Mouse (Mus musculus): ENCODE data around the gene Ccr7. TPM values are rescaled to one million over a fixed set of nuclear protein-coding genes. Genes with fewer than 3 reads are reported as not detected.

Ccr7 gene
- polyA plus RNA-seq, 1 experiment, result 0.38 TPM

DNA sequence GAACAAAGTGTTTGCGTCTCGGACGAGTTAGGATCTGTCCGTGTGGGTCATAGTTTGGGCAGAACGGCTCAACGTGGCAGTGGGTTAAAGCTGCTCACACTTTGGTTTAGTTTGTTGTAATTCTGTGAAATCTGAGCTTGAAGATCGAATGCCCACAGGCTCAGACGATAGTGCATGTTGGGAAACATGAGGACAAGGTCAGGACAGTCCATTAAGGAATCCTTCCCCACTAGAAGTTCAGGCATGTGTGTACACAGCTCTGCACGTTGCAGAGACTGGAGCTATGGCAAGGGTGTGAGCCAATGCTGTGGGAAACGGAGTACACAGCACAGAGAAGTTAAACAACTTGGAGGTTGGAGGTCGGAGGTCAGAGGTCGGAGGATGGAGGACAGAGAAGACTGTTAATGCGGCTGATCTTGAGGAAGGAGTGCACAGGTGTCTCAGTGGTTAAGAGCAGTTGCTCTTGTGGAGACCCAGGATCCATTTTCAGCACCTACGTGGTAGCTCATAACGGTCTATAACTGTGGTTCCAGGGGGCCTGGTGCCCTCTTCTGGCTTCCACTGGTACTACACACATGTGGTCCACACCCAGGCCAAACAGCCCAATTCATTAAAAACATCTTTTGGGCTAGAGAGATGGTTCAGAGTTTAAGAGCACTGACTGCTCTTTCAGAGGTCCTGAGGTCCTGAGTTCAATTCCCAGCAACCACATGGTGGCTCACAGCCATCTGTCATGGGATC is 44.3 kb downstream of the Ccr7 start:
- no peak for TF ChIP-seq POLR2AphosphoS2 (IDR thresholded peaks at IDR 0.05; ENCODE audit: insufficient read length, low read depth)
- TF ChIP-seq E2F4 (IDR thresholded peaks at IDR 0.05; ENCODE audit: insufficient read depth), result no peak
- TF ChIP-seq TCF3 (IDR thresholded peaks at IDR 0.05; ENCODE audit: insufficient read length, low read depth), result no peak
- Histone ChIP-seq H3K4me2 (ENCODE audit: low read depth) (no peak overlapping the region), H3K4me3 (no peak overlapping the region), H3ac (ENCODE audit: control insufficient read depth, insufficient read length) (no peak overlapping the region), H3K27me3 (ENCODE audit: control insufficient read depth, insufficient read depth, insufficient read length) (no peaks in the 10 kb centered on the region), H3K36me3 (ENCODE audit: control insufficient read depth, insufficient read depth) (no peaks in the 10 kb centered on the region), H3K79me2 (ENCODE audit: control insufficient read depth, insufficient read depth) (no peaks in the 10 kb centered on the region)

DNA sequence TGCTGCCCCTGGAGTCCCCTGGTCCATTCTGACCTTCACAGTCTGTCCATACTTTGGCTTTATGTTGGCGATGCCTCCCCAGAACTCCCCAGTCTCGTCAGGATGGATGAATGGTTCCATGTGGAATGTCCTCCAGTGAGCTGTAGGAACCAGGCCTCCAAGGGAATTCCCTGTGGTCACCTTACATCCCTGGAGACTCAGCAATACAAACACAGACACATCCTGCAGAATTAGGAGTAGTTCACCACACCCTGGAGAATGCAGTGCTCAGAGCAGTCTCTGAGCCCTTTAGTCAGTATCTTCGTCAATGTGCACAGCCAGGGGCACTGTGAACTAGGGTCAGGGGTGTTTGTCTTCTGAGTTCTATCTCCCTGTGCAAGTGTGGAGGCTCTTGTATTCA is 46.6 kb downstream of the Ccr7 start:
- TF ChIP-seq POLR2A (IDR thresholded peaks at IDR 0.05; ENCODE audit: insufficient read length, low read depth), result no peak
- no peak for TF ChIP-seq E2F4 (IDR thresholded peaks at IDR 0.05; ENCODE audit: insufficient read depth)
- no peak for TF ChIP-seq POLR2AphosphoS2 (IDR thresholded peaks at IDR 0.05; ENCODE audit: insufficient read length, low read depth)
- no peak for TF ChIP-seq MYOG (IDR thresholded peaks at IDR 0.05; ENCODE audit: control insufficient read depth in 1 of 3, insufficient read depth in 1 of 3, insufficient read length in 2 of 3, low read depth in 2 of 3)
- no peaks in the 10 kb centered on the region for H3K27me3 ChIP-seq (ENCODE audit: control insufficient read depth, insufficient read depth, insufficient read length)
- no peaks in the 10 kb centered on the region for H3K36me3 ChIP-seq (ENCODE audit: control insufficient read depth, insufficient read depth)
- H3ac ChIP-seq (ENCODE audit: control insufficient read depth, insufficient read length), result no peak overlapping the region
- peak overlapping the region; percentile 3 for H3K4me2 ChIP-seq (ENCODE audit: low read depth)
- no peak overlapping the region for H3K4me3 ChIP-seq
- no peaks in the 10 kb centered on the region for H3K79me2 ChIP-seq (ENCODE audit: control insufficient read depth, insufficient read depth)

DNA sequence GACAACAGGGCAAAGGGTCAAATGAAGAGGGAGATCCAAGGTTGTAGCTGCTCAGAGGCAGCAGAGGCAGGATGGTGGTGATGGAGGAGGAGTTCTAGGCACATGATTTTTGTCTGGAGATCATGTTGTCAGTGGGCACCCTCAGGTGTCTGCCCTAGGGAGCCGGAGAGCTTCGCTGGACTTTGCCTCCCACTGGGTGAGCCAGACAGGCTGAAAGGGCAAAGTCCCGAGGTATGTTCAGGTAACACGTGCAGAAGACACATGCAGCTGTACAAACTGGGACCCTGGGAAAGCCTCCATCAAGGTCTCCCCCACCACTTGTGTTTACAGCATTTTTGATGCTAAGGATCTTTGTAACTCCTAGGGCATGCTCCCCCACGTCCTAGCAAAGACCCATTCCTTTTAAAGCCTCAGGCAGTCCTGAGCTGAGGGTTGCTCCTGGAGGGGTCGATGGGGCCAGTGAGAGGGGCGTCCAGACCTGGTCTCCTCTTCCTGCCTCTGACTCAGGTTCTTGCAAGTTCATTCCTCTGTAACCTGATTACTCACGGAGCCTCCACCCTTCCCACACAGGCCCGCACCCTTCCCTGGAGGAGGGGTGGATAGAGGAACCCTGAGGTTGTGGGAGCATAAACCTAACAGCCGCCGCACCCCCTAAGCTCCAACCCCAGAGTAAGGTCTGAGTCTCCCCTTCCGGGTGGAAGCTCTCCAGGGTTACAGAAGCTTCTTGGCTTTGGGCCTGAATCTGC is 48.7 kb downstream of the Ccr7 start:
- TF ChIP-seq POLR2A (IDR thresholded peaks at IDR 0.05; ENCODE audit: insufficient read length, low read depth) (no peak), MYOG (IDR thresholded peaks at IDR 0.05; ENCODE audit: control insufficient read depth in 1 of 3, insufficient read depth in 1 of 3, insufficient read length in 2 of 3, low read depth in 2 of 3) (no peak), SRF (IDR thresholded peaks at IDR 0.05; ENCODE audit: control insufficient read depth, insufficient read length, low read depth) (no peak), TCF3 (IDR thresholded peaks at IDR 0.05; ENCODE audit: insufficient read length, low read depth) (no peak)
- peak overlapping the region; percentile 35 for H3K4me2 ChIP-seq (ENCODE audit: low read depth)
- no peak overlapping the region for H3K4me3 ChIP-seq
- H3K27me3 ChIP-seq (ENCODE audit: control insufficient read depth, insufficient read depth, insufficient read length), result no peaks in the 10 kb centered on the region
- H3ac ChIP-seq (ENCODE audit: control insufficient read depth, insufficient read length), result no peak overlapping the region
- no peaks in the 10 kb centered on the region for H3K36me3 ChIP-seq (ENCODE audit: control insufficient read depth, insufficient read depth)
- no peaks in the 10 kb centered on the region for H3K79me2 ChIP-seq (ENCODE audit: control insufficient read depth, insufficient read depth)

DNA sequence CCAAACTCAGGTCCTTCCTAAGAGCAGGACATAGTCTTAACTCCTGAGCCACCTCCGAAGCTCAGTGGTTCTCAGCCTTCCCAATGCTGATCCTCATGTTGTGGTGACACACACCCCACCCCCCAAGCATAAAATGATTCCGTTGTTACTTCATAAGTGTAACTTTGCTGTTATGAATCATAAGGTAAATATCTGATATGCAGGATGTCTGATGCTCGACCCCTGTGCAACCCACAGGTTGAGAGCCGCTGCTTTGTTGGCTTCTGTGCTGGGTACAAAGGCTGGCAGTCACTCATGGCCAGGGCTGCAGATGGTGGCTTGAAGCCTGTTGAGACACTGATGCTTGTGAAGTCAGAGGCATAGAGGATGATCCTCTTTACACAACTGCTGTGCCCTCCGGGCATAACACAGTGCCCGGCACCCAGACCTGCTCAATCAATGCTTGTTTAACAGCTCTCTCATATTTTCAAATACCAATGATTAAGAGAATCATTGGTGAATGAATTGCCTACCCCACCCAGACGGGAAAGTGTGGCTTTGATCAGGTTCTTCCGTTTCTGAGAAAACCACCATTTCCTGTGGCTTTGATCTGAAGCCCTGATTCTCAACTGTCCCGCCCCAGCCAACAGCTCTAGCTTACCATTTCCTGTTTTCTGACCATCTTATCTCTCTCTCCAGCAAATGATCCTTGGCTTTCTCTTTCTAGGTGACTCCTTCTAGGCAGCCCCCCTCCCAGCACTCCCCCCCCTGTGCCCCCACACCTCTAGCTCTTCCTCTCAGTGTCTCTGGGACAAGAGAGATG is 50.1 kb downstream of the Ccr7 start:
- TF ChIP-seq TCF3 (IDR thresholded peaks at IDR 0.05; ENCODE audit: insufficient read length, low read depth) (no peak), MAX (IDR thresholded peaks at IDR 0.05; ENCODE audit: low read depth) (no peak)
- H3K4me3 ChIP-seq, result no peak overlapping the region
- peak overlapping the region; percentile 4 for H3K4me2 ChIP-seq (ENCODE audit: low read depth)
- H3K27me3 ChIP-seq (ENCODE audit: control insufficient read depth, insufficient read depth, insufficient read length), result no peaks in the 10 kb centered on the region
- H3ac ChIP-seq (ENCODE audit: control insufficient read depth, insufficient read length), result no peak overlapping the region
- no peaks in the 10 kb centered on the region for H3K79me2 ChIP-seq (ENCODE audit: control insufficient read depth, insufficient read depth)
- no peaks in the 10 kb centered on the region for H3K36me3 ChIP-seq (ENCODE audit: control insufficient read depth, insufficient read depth)

DNA sequence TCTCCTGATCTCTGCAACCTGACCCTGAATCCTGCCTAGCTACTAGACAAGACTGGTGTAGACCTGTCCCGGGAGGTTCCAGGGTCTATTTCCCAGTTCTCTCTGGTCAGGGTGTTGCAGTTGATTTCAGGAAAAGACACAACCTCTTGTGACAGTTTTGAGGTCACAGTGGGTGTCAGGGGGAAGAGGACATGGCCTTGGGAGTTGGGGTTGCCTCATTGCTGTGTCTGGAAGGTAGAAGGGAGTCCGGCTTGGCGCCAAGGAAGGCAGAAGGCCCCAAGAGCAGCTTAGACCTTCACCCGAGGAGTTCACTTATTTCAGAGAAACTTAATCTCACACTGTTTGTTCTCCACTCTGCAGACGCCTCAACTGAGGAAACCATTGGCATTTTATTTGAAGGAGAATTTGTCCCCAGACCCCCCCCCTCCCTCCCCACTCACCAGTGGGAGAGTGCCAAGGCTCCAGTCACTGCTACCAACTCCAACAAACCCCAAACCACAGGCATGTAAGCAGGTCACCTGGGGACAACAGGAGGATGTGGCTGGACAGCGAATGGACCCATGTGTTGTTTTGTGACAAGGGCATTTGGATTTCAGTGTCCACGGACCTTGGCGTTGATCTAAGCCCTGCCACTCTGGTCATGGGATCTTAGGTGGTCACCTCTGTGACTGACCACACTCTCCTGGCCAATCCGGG is 52.2 kb downstream of the Ccr7 start:
- H3K36me3 ChIP-seq (ENCODE audit: control insufficient read depth, insufficient read depth), result no peaks in the 10 kb centered on the region
- H3K4me2 ChIP-seq (ENCODE audit: low read depth), result no peak overlapping the region
- TF ChIP-seq MYOG (IDR thresholded peaks at IDR 0.05; ENCODE audit: control insufficient read depth in 1 of 3, insufficient read depth in 1 of 3, insufficient read length in 2 of 3, low read depth in 2 of 3), result peak in 1 of 3 experiments; percentile 50
- TF ChIP-seq MYOD1 (IDR thresholded peaks at IDR 0.05; ENCODE audit: control insufficient read depth in 1 of 3, insufficient read length in 2 of 3, low read depth in 2 of 3), result peak in 1 of 3 experiments; percentile 26
- TF ChIP-seq REST (IDR thresholded peaks at IDR 0.05; ENCODE audit: insufficient read depth, insufficient read length), result no peak
- TF ChIP-seq MAX (IDR thresholded peaks at IDR 0.05; ENCODE audit: low read depth), result no peak
- no peak for TF ChIP-seq CEBPB (IDR thresholded peaks at IDR 0.05; ENCODE audit: insufficient read depth, poor library complexity, severe bottlenecking)

More for the DNA sequence above, 52.2 kb downstream of the Ccr7 start:
- Histone ChIP-seq H3ac (ENCODE audit: control insufficient read depth, insufficient read length) (no peak overlapping the region), H3K27me3 (ENCODE audit: control insufficient read depth, insufficient read depth, insufficient read length) (no peaks in the 10 kb centered on the region), H3K4me3 (no peak overlapping the region), H3K79me2 (ENCODE audit: control insufficient read depth, insufficient read depth) (no peaks in the 10 kb centered on the region)
